Mouse (Mus musculus) adrenal gland, postnatal 14 days (tissue): ENCODE results near the gene Exoc3l2. TPM values are rescaled to one million over a fixed set of nuclear protein-coding genes. Genes with fewer than 3 reads are reported as not detected.

Experiments used
- DNase-seq: peaks from one replicate; pipeline ENCODE4 v3.0.0; 2021; ENCODE audit warnings: mixed read lengths
- long read RNA-seq, 2 experiments: library from polyadenylated mRNA; stranded (forward); transcript quantifications; one replicate each; pipeline ENCODE4 v2.0.0; 2021
- total RNA-seq: library from RNA; stranded (reverse); gene quantifications from 2 replicates; pipeline ENCODE4 v1.2.3, GENCODE M21; 2021

The Exoc3l2 gene
- 21.8 and 22.0 TPM in 2 replicates for total RNA-seq
- long read RNA-seq, experiment 1, partial matches to known transcripts = 25 of 54 reads
- long read RNA-seq, experiment 1, other reads (novel, unspliced or antisense) = 29 of 54 reads
- long read RNA-seq, experiment 2, partial matches to known transcripts = 12 of 39 reads
- long read RNA-seq, experiment 2, other reads (novel, unspliced or antisense) = 27 of 39 reads

DNA sequence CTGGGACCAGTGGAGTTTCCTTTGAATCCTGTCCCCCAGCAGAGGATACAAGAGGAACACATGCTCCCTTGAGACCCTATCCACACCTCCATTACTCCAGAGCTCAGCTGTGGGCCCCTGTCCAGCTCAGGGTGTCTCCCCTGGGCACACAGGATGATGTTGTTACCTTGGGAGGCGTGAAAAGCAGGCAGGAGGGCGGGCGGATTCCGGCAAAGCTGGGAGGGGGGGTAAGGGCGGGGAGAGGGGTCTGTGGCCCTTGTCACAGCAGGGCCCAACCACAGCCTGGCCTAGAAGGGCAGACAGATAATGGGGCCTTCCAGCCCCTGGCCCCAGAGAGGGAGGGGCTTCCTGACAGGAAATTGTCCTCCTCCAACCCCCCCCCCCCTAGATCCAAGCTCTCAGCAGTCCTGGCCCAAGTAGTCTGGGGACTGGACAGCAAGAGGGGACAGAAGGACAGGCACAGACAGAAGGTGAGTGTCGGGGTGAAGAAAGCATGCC is at the start of gene Exoc3l2:
TSS of gene Exoc3l2 (plus strand) at position 448 of the 498 bp plus-strand sequence.
- no peak for DNase-seq

GRCm38 (mm10) chr7:19413525-19413924 is 49.6 kb upstream of the Exoc3l2 start:
- DNase-seq = no peak

GRCm38 (mm10) chr7:19416590-19416989 is 46.5 kb upstream of the Exoc3l2 start:
- DNase-seq = no peak

GRCm38 (mm10) chr7:19420121-19420520 is 43.0 kb upstream of the Exoc3l2 start:
- no peak for DNase-seq

- peak; percentile 95 for DNase-seq
These were observed 42.1 kb upstream of the Exoc3l2 start for GRCm38 (mm10) chr7:19420821-19421636.

DNA sequence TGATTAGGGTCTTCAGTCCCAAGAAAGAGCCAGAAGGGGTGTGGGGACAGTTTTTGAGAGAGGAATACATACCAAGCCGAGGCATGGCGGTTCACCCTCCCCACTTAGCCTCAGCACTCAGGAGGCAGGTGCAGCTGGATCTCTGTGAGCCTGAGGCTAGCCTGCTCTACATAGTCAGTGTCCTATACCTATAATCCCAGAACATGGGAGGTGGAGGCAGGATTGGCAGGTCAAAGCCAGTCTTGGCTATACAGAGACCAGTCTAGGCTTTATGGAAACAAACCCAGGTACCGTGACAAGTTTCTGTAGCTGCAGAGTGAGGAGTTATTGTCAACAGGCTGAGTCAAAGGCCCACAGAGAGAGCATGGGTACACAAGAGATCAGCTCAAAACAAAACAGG is 40.0 kb upstream of the Exoc3l2 start:
- DNase-seq = no peak

- DNase-seq = no peak
These were observed 39.1 kb upstream of the Exoc3l2 start for GRCm38 (mm10) chr7:19424051-19424450.

DNA sequence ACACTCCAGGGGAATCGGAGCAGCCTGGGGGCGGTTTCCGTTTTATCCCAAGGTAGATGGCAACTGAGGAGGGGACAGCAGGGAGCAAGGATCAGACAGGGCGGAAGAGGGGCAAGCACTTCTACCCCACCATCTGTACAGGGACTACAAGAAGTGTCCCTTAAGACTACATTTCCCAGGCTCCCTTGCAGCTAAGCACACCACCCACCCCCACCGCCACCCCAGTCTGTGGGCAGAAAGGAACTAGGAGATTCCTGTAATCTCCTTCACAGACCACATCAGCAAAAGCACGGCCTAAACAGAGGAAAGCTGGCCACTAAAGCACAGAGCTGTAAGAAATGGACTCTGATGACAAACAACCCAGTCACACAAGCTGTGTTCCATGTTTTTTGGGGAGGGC is 36.8 kb upstream of the Exoc3l2 start:
- DNase-seq = no peak

GRCm38 (mm10) chr7:19426888-19427287 is 36.2 kb upstream of the Exoc3l2 start:
- DNase-seq = no peak

- DNase-seq = no peak
These were observed 35.0 kb upstream of the Exoc3l2 start for GRCm38 (mm10) chr7:19427999-19428650.

DNA sequence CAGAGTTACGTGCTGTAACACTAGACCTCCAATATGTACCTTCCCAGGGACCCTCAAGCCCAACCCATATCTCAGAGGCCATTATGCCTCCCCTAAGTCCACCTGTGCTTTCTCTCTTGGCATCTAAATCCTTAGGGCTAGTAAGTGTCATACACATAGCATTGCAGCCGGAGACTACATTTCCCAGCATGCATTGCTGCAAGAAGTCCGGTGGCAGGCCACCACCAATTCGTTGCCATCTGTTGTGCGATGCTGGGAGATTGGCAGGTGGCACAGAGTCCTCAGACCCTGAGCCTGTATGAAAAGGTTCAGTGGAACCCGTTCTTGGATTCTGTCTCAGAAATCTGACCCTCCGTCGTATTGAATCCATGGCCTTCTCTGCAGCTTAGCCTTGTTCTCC is 33.4 kb upstream of the Exoc3l2 start:
- no peak for DNase-seq

GRCm38 (mm10) chr7:19430402-19430801 is 32.7 kb upstream of the Exoc3l2 start:
- no peak for DNase-seq

- no peak for DNase-seq
These were observed 30.7 kb upstream of the Exoc3l2 start for GRCm38 (mm10) chr7:19432475-19432874.

DNA sequence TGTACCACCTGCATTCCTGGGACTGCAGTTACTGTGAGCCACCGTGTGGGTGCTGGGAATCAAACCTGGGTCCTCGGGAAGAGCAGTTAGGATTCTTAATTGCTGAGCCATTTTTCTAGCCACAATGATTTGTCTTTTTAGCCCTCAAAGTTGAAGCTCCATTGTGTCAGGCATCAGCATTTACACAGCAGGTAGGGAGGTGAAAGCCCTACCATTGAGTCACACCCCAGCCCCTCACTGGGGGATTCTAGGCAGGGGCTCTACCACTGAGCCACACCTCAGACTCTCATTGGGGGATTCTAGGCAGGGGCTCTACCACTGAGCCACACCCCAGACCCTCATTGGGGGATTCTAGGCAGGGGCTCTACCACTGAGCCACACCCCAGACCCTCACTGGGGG is 26.9 kb upstream of the Exoc3l2 start:
- no peak for DNase-seq

DNA sequence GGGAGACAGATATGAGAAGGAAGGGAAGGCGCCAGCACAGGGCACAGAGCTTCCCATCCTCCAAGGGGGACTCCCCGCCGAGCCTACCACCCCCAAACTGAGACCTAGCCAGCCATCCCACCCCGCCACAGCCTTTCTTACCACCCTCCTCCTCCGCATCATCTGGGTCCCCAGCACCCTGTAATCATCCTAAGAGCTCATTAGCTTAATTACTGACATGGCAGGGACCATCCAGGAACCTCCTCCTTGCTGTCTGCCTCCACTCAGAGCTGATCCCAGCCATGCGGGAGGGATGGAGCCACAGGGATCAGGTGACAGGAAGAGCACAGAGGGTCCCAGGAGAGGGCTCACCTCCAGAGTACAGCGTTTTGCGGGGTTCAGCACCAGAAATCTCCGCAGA is 26.1 kb upstream of the Exoc3l2 start:
- no peak for DNase-seq

GRCm38 (mm10) chr7:19441448-19442091 is 21.6 kb upstream of the Exoc3l2 start:
- peak; percentile 37 for DNase-seq

- DNase-seq = peak; percentile 91
These were observed 19.8 kb upstream of the Exoc3l2 start for GRCm38 (mm10) chr7:19443344-19443743.

GRCm38 (mm10) chr7:19444801-19445200 is 18.3 kb upstream of the Exoc3l2 start:
- peak; percentile 76 for DNase-seq

DNA sequence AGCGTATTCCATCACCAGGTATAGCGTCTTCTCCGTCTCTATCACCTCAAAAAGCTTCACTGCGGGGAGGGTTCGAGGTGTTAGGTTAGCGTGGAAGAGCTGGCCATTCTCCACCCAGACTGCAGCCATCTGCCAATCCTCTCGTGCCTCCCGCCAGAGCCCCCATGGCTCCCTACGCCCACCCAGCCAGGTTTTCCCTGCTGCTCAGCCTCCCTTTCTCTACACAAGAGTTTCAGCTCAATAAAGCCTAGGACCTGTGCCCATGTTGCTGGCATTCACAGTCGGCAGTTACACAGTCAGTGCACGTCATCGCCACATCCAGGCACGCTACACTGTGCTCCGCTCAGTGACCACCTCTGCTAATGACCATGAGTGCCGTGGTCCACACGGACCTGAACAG is 15.4 kb upstream of the Exoc3l2 start:
- DNase-seq = no peak

DNA sequence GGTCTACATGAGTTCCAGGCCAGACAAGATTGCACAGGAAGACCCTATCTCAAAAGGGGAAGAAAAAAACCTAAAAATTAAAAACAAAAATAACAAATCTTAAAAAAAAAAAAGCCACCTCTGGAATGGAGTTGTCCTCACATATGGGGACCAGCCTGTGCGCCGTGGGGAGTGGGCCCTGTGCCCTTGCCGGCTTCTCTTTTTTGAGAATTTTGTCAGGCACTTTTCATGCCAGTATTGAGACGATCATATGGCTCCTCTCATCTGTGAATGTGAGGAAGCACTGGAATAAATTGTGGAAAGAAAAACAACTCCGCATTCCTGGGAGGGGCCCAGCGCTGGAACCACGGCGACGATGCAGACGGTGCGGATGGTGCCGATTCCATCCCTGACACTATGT is 14.0 kb upstream of the Exoc3l2 start:
- no peak for DNase-seq

DNA sequence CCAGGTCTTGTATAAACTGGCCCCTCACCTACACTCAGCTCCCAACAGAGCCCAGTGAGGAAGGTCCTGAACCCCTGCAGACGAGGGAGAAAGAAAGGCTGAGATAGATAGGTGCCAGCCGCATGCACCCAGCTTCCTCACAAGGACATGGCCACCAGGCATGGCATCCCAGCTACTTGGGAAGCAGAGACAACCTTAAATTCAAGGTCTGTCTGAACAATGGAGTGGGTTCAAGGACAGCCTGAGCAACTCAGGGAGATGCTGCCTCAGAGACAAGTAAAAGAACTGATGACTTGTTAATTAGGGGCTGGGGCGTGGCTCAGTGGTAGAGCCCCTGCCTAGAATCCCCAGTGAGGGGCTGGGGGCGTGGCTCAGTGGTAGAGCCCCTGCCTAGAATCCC is 7.9 kb upstream of the Exoc3l2 start:
- DNase-seq = peak; percentile 23

DNA sequence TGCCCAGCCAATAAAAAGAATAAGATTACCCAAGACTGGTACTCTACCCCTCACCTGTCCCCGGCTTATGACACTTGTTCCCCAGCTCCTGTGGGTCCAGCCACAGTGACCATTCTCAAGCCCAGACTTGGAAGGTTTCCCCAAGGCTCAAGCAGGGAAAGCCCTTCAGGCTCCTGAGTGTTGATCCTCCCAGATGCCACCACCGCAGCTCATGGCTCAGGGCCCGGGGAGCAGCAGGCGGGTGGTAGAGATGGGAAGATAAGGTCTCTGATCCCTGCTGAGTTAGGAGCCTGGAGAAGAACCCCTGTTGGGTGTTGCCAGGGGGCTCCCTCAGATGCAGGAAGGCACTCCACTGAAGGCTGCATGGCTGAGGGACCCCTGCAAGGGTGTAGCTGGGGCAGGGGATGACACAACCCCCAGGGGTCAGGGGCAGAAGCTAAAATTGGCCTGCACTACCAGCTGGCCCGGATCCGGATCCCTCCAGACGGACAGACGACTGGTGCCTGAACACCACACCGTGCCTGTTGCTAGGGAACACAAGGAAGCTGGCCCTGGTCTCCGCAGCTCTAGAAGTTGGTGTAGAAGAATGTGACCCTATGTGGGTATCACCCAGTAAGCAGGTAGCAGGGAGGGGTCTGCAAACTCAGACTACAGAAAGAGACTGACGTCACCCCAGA is 7.2 kb upstream of the Exoc3l2 start:
- peak; percentile 55 for DNase-seq
